Mouse (Mus musculus): ENCODE measurements around the gene Arid1b.

GRCm38 (mm10) chr17:4964192-4964877, 29.8 kb upstream of the Arid1b start:
- TF ChIP-seq CTCF (conservative IDR thresholded peaks at IDR 0.05; ENCODE audit: low read length) (no peak), POU5F1 (IDR thresholded peaks at IDR 0.05; ENCODE audit: borderline replicate concordance, low read length) (no peak), NANOG (IDR thresholded peaks at IDR 0.05; ENCODE audit: borderline replicate concordance, low read length) (no peak)

All from E14TG2a.4 (cell line).